In the genomic region with DNA sequence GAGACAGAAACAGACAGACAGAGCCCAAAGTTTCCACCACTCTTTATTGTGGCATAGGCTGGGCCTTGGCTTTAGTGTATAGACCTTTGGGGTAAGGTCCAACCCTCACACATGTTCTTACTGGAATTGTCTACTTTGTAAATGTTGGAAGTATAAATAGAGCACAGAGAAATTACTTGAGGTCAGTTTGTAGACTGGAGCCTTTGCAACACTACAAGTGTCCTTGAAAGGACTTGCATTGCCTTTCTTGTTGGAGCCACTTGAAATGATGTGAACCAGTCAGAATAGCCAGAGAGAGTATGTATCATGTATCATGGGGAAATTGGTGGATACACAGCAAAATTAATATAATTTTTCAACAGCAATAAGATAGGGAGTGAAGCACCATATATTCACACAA, we compare ENCODE assay signal across 20 mouse cellular contexts.
A peak's percentile ranks its signal among the peaks of the same experiment; 100 is the strongest.
DNase-seq lines count a peak whose midpoint lies in the region; ATAC-seq and TF ChIP-seq lines count a peak whose summit lies in the region.
"Had no signal": no experiment of that assay in that cellular context is flagged by ENCODE, and none has a peak within 500 bp of the region (broad histone marks: within the 10 kb centered on the region; RNA-seq: fewer than 3 reads in every experiment).

No protein-coding gene starts in this region.

- no peak for TF ChIP-seq CTCF in lung, postnatal 0 days (IDR thresholded peaks at IDR 0.05)
- no peak for TF ChIP-seq CTCF in lung, adult 2 months (IDR thresholded peaks at IDR 0.05; ENCODE audit: insufficient read depth, low read length)

- peak; percentile 62 for DNase-seq in lung, postnatal 0 days (ENCODE audit: low spot score)
- DNase-seq in lung, adult 2 months, result no peak
- peak; percentile 29 for DNase-seq in lung, postnatal 25 days (ENCODE audit: low spot score)
- DNase-seq in lung, postnatal 4 days, result no peak
- peak; percentile 42 for DNase-seq in lung, postnatal 36 days
- DNase-seq in lung, postnatal 14 days, result no peak
- DNase-seq: adrenal gland, adult 2 months; adrenal gland, adult 8-10 months; adrenal gland, postnatal 10 days; adrenal gland, postnatal 14 days; adrenal gland, postnatal 25 days; B cell, adult 2 months; cerebellum, adult 11 months; cerebellum, adult 11-12 months; cerebellum, adult 18-20 months had no signal

- no peaks in the 10 kb centered on the region for H3K9me3 ChIP-seq in lung, postnatal 0 days (ENCODE audit: low read length)
- H3K9me3 ChIP-seq: G1E had no signal

- H3K36me3 ChIP-seq in lung, postnatal 0 days (ENCODE audit: insufficient read depth, low read length), result no peaks in the 10 kb centered on the region
- H3K36me3 ChIP-seq: G1E had no signal

- no peaks in the 10 kb centered on the region for H3K4me1 ChIP-seq in lung, postnatal 0 days (ENCODE audit: insufficient read depth, low read depth, low read length)
- no peaks in the 10 kb centered on the region for H3K4me1 ChIP-seq in lung, adult 2 months (ENCODE audit: control insufficient read depth, insufficient read depth, low read length)

- no peak for TF ChIP-seq POLR2A in lung, adult 2 months (IDR thresholded peaks at IDR 0.05; ENCODE audit: borderline replicate concordance, extremely low read depth, low read depth, low read length)

- no peak overlapping the region for H3K4me3 ChIP-seq in lung, postnatal 0 days (ENCODE audit: low read depth, low read length)
- no peak overlapping the region for H3K4me3 ChIP-seq in lung, adult 2 months (replicated peaks; ENCODE audit: extremely low read depth, low read depth, low read length)

- no peak overlapping the region for H3K27ac ChIP-seq in lung, postnatal 0 days (ENCODE audit: low read length)

- no peaks in the 10 kb centered on the region for H3K27me3 ChIP-seq in lung, postnatal 0 days (replicated peaks; ENCODE audit: insufficient read depth, low read length)
- H3K27me3 ChIP-seq: CH12.LX, Patski had no signal

- no peak overlapping the region for H3K4me2 ChIP-seq in lung, postnatal 0 days (replicated peaks; ENCODE audit: low read depth, low read length)

- peak; percentile 55 for ATAC-seq in lung, postnatal 0 days
- ATAC-seq: activated CD4-positive, CD25-positive, alpha-beta regulatory T cell, adult 4 months; CD4-positive, CD25-positive, alpha-beta regulatory T cell, adult 4 months; Patski had no signal

- TF ChIP-seq EP300 in lung, postnatal 0 days (IDR thresholded peaks at IDR 0.05), result peak; percentile 36

- H3K9ac ChIP-seq in lung, postnatal 0 days (replicated peaks; ENCODE audit: low read depth), result no peak overlapping the region

Comparison
In these comparisons a context has a peak if more than half of its experiments do, and no peak if none do; other contexts are left out.
1. DNase-seq: peak in lung, postnatal 0 days (single experiment), lung, postnatal 25 days (single experiment) and lung, postnatal 36 days (single experiment); none in lung, adult 2 months (single experiment), lung, postnatal 4 days (0 of 2) and lung, postnatal 14 days (single experiment).